Mouse (Mus musculus): ENCODE data around the gene Ap1b1.

GRCm38 (mm10) chr11:4974376-4975122 lies 12.1 kb upstream of the Ap1b1 start:
- no peak for TF ChIP-seq CTCF (IDR thresholded peaks at IDR 0.05; ENCODE audit: low read depth, low read length)
- TF ChIP-seq POLR2AphosphoS5 (IDR thresholded peaks at IDR 0.05; ENCODE audit: insufficient replicate concordance, low read depth, low read length) = no peak
